Mouse (Mus musculus) frontal cortex, postnatal 10 days (tissue): Measurements from ENCODE around the gene Eef1a1.
A peak's percentile ranks its signal among the peaks of the same experiment; 100 is the strongest.
"Not testable (repeated sequence)": the region's sequence is repeated elsewhere in the genome, so short reads cannot be mapped to it uniquely, and the experiment has no call there.

Source experiments
- DNase-seq, 2 experiments: peaks; one replicate each; pipeline ENCODE4 v3.0.0; 2022; ENCODE audit warnings: low spot score in 2 of 2, mixed read lengths in 1 of 2

Eef1a1 gene

DNA sequence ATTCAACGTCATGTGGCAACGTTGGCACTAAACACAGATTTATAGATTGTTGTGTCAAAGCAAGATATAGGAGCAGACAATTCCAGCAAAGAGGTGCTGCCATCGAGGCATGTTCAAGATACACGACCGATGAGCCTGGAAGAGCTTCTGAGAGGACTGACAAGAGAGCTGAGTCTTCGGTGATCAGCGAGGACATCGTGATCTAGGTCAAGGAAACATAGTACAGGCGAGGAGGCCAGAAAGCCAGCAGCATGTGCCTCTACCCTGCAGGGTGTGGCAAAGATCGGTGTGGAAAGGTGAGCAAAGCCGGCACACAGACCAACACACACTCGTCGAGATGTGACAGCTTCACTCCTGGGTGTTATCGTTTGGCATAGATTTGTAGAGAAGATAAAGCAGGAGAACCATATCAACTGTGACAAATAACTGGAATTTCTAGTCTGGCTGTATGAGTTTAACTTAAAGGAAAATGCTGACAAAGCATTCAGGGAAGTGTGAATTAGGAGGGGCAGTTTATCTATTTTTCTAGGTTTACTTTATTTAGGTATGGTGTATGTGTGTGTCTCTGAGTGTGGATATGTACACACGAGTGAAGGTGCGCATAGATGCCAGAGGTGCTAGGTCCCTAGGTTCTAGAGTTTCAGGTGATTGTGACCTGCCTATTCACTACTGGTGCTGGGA, 19.3 kb upstream of the Eef1a1 start:
- DNase-seq, result no peak

DNA sequence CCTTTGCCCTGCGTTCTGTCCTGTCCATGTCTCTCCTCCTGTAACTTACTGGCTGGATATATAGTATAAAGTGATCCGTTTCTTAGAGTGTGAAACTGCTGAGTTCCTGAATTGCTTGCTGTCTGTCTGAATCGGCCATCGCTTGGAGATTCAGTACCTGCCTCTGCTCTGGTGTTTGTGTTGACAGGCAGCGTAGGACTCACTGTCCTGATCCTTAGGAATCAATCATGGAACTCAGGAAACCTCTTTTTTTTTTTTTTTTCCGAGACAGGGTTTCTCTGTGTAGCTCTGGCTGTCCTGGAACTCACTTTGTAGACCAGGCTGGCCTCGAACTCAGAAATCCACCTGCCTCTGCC, 17.7 kb upstream of the Eef1a1 start:
- no peak for DNase-seq

GRCm38 (mm10) chr9:78506002-78506721, 17.2 kb upstream of the Eef1a1 start:
- no peak for DNase-seq

DNA sequence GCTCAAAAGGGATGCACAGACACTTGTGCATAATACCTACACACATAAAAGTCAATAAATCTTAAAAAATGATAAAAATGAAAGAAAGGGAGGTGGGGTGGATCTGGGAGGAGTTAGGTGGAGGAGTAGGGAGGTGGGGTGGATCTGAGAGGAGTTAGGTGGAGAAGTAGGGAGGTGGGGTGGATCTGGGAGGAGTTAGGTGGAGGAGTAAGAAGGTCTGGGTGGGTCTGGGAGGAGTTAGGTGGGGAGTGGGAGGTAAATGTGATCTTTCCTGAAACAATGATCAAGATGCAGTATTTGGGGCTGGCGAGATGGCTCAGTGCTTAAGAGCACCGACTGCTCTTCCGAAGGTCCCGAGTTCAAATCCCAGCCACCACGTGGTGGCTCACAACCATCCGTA, 16.3 kb upstream of the Eef1a1 start:
- DNase-seq, result no peak

DNA sequence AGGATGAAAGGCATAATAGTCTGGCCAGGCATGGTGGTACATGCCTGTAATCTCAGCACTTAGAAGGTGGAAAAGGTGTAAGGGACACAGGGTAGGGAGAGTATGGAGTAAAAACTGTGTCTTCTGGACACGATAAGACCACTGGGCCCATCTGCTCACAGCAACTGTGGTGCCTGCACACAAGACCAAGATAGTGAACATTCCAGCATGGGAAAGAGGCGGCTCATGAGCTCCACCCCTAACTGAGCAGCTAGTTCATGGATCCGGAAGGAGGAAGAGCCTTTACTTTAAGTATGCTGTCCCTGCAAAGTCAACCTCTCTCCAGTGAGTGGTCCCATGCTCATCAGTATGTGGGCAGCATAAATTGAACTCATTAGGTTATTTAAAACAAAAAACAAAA, 15.7 kb upstream of the Eef1a1 start:
- no peak for DNase-seq

DNA sequence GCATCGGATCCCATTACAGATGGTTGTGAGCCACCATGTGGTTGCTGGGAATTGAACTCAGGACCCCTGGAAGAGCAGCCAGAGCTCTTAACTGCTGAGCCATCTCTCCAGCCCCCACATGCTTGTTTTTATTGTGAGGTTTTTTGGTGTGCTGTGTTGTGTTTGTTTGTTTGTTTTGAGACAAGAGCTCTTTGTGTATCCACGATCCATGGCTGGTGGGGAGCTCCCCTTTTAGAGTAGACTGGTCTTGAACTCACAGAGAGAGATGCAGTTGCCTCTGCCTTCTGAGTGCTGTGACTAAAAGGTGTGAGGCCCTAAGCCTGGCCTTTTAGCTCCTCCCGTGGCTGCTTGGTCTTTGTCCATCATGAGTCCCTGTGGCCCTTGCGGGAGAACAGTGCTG, 15.2 kb upstream of the Eef1a1 start:
- DNase-seq, result no peak

DNA sequence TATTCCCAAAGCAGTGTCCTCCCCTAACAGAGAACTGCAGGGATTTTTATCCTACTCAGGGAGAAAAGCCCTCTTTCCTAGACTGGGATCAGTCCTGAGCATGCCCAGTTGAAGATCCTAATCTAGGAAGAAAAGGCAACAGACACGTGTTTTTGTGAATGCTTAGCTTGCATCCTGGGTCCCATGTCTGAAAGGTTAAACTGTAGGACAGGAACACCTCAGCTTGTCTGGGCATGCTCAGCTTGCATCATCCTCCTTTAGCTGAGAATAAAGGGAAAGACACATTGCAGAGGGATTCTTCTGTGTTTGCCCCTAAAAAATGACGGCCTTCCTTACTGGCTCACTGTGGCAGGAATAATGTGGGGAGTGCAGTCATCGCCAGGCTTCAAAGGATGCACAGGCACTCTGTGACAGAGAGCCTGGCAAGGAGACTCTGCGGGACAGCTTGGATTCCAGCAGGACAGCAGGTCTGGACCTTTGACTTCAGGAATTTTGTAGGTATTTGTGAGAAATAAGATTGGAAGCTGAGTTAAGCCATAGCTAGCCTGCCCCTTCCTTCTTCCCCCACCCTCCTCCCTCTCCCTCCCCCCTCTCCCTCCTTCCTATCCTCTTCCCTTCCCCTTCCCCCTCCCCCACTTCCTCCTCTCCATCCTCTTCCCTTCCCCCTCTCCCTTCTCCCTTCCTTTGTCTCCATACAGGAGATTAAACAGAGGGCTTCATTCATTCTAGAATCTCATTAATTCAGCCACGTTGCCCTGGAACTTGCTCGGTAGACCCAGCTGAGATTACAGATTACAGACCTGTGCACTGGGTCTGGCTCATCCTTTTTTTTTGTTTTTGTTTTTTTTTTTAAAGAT, 14.5 kb upstream of the Eef1a1 start:
- no peak for DNase-seq

- DNase-seq, result no peak
Measured at GRCm38 (mm10) chr9:78501284-78501683, 12.3 kb upstream of the Eef1a1 start.

DNA sequence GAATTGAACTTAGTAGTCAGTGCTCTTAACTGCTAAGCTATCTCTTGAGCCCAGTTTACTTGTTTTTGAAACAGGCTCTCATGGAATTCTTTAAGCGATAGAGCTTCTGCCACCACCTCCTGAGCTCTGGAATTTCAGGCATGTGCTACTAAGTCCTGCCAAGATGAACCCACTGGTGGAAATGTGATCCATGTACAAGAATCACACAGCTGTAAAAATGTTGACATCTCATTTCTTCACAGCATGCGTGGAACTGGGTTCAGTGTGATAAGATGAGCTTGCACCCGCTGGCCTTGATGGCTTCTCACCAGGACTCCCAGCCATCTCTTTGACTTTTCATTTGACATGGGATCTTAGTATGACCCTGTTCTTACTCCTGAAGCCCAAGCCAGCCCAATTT, 11.4 kb upstream of the Eef1a1 start:
- no peak for DNase-seq

DNA sequence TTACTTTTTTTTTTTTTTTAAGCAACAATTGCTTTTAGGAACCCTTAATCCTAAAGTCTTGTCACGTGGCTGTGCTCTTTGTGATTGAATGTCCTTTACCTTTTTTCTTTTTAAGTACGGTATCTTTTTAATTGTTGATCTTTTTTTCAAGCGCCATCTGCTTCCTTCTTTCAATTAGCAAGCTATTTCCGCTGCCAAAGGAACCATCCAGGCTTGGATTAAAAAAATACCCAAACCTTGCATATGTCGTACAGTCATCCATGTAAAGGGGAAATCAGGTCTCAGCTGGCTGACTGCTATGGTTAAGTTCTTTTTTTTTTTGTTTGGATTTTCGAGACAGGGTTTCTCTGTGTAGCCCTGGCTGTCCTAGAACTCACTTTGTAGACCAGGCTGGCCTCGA, 4.2 kb upstream of the Eef1a1 start:
- DNase-seq, result no peak

DNA sequence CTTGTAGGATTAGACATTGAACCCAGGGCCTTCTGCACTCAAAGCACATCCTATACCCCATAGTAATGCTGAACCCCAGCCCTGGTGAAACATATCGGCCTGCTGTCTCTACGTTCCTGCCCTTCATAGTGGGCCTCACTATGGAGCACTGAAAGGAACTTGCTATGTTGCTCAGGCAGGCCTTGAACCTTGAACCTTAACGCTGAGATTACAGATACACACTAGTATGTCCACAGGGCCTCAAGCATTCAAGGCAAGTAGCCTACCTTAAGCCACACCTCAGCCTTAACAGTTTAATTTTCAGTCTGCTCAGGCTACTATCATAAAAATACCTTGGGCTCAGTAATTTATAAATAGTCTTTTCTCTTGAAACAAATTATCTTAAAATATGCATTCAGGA, 3.3 kb upstream of the Eef1a1 start:
- no peak for DNase-seq

DNA sequence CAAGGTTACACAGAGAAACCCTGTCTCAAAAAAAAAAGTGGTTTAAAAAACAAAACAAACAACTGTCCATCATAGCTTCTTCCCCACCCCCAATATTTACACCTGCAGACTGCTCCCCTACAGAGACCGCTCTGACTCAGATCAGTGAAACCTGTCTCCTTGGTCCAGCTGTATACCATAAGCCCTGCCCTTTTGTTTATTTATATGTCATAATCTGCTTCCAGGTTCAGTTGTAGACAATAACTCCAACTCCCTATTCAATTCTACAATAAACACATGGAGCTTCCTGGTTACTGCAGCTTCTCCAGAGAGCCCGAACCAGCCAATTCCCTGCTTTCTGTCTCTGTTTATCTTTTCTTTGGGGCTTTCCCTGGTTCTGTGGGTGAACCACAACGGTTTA, 2.2 kb upstream of the Eef1a1 start:
- no peak for DNase-seq

GRCm38 (mm10) chr9:78488021-78488420, 930 bp downstream of the Eef1a1 start:
- DNase-seq, result not testable (repeated sequence)

DNA sequence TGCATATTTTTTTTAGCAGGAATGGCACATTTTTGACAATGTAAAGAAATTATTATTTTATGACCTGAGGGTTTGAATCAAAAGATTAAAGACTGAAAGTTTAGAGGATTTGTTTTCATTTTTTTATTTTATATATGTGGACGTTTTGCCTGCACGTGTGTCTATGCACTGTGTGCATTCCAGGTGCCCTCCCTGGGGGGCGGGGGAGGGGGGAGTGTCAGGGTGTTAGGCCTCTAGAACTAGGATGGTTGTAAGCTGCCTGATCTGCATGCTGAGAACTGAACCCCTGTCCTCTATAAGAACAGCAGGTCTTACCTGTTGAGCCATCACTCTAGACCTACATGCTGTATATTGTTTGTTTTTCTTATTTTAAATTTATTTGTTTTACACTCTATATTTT, 4.3 kb downstream of the Eef1a1 start:
- no peak for DNase-seq

GRCm38 (mm10) chr9:78482386-78482785, 6.6 kb downstream of the Eef1a1 start:
- DNase-seq, result peak in 1 of 2 experiments; percentile 14

DNA sequence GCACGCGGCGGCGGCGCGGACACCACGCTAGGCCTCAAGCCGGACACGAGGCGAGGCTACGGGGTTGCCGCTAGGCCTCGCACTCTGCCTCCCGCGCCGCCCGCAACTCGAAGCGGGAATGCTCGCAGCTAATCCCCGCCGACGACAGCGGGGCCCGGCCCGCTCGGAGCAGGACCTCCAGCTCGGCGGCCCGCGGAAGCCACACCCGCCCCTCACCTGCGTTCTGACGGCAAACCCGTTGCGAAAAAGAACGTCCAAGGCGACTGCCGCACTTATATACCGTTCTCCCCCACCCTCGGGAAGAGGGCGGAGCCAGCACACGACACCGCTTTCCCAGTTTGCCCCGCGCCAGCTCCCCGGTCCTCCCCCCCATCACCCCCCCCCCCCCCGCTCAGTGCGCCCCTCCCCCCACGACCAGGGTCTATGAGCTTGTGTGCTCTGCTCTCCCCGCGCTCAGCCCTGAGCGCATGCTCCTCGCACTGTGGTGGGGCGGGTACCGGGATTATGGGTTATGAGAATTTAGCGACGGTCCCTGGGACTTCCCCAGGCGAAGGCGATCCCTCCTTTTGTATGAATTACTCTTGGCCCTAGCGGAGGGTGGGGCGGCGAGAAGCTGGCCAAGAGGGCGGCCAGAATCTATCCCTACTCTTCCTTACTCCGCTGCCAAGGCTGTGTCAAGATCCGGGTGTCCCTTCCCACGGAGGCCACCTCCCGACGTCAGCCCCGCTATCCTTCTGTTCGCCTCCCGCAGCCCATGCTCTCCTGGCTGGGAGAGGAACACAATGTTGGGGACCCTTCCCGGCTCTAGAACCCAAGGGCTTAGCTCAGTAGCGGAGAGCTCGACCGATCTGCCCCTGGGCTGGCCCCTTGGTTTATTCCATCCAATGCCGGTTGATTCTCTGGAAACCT, 7.3 kb downstream of the Eef1a1 start:
- DNase-seq, result peak; percentile 93 to 95

GRCm38 (mm10) chr9:78480706-78481358, 8.1 kb downstream of the Eef1a1 start:
- peak; percentile 71 to 75 for DNase-seq

- not testable (repeated sequence) for DNase-seq
Measured at GRCm38 (mm10) chr9:78480227-78480626, 8.7 kb downstream of the Eef1a1 start.

- not testable (repeated sequence) for DNase-seq
Measured at GRCm38 (mm10) chr9:78479308-78479707, 9.6 kb downstream of the Eef1a1 start.

- not testable (repeated sequence) for DNase-seq
Measured at GRCm38 (mm10) chr9:78478009-78478605, 10.8 kb downstream of the Eef1a1 start.
